Mouse (Mus musculus): Measurements from ENCODE around the gene Zfyve1.

DNA sequence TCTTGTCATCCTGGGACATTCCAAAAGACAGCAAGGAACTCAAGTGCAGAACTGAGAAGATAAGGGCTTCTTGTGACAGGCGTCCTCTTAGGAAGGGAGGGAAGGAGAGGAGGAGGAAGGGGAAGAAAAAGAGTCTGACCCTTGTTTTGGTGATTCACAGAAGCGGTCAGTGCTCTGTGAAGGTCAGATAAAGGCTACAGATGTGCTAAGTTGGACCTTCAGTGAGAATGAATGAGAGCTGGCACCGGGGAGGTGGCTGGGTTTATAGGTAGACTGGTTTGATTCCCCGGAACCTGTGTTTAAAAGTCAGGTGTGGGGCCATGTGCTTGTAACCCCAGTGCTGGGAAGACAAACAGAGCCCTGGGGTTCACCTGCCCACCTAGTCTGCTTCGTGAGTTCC is 68.4 kb downstream of the Zfyve1 start:
- TF ChIP-seq CTCF (IDR thresholded peaks at IDR 0.05; ENCODE audit: low read depth) (no peak), EP300 (optimal IDR thresholded peaks at IDR 0.05) (no peak)

Data from stomach, postnatal 0 days (tissue).